Mouse (Mus musculus) limb, embryonic 12.5 days (tissue): ENCODE measurements around the gene Dynll1. TPM values are rescaled to one million over a fixed set of nuclear protein-coding genes. Genes with fewer than 3 reads are reported as not detected.
"Not testable (repeated sequence)": the region's sequence is repeated elsewhere in the genome, so short reads cannot be mapped to it uniquely, and the experiment has no call there.

Experiments used
- ATAC-seq: fragments of 200-750 bp; cut with Nextera tagmentation; 2 replicates; pipeline ENCODE4 v1.8.0; 2017; ENCODE audit warnings: low read depth, moderate TSS enrichment; ENCODE audit not compliant: insufficient number of reproducible peaks, insufficient read depth, low FRiP score, low TSS enrichment
- H3K27ac ChIP-seq: fragments of 300-500 bp; sonication (generic); 2 replicates; pipeline ENCODE4 v1.5.1; 2016; ENCODE audit warnings: mild to moderate bottlenecking, moderate library complexity
- H3K27me3 ChIP-seq: fragments of 300-500 bp; sonication (generic); 2 replicates; pipeline ENCODE4 v1.6.1; 2016; ENCODE audit warnings: mild to moderate bottlenecking, moderate library complexity
- H3K36me3 ChIP-seq: fragments of 300-500 bp; sonication (generic); 2 replicates; pipeline ENCODE4 v1.6.1; 2016; ENCODE audit warnings: mild to moderate bottlenecking, moderate library complexity
- H3K4me1 ChIP-seq: fragments of 300-500 bp; sonication (generic); replicated peaks from 2 replicates; pipeline ENCODE4 v1.6.1; 2016
- H3K4me2 ChIP-seq: fragments of 300-500 bp; sonication (generic); 2 replicates; pipeline ENCODE4 v1.6.1; 2016; ENCODE audit warnings: mild to moderate bottlenecking, moderate library complexity
- H3K4me3 ChIP-seq: fragments of 300-500 bp; sonication (generic); replicated peaks from 2 replicates; pipeline ENCODE4 v1.5.1; 2016; ENCODE audit warnings: mild to moderate bottlenecking
- H3K9ac ChIP-seq: fragments of 300-500 bp; sonication (generic); replicated peaks from 2 replicates; pipeline ENCODE4 v1.6.1; 2016; ENCODE audit warnings: mild to moderate bottlenecking, moderate library complexity
- H3K9me3 ChIP-seq: fragments of 300-500 bp; sonication (generic); 2 replicates; pipeline ENCODE4 v1.6.1; 2016; ENCODE audit warnings: mild to moderate bottlenecking, moderate library complexity
- WGBS: fragments of 180-500 bp; shearing (Covaris S2); methylation state at CpG from one replicate; pipeline ENCODE4 v1.1.7; 2016; 5-methylcytosine and 5-hydroxymethylcytosine counted together
- polyA plus RNA-seq: library from polyadenylated mRNA; unstranded; fragments of >200 nt; fragmentation: Nextera tagmentation; extraction: Ambion mirVana; gene quantifications from 2 replicates; pipeline ENCODE4 v1.2.1, GENCODE M21; 2016

The Dynll1 gene
- polyA plus RNA-seq, 1 experiment from 2014 or later: 1,818 TPM

- not testable (repeated sequence) for ATAC-seq, H3K9ac ChIP-seq, H3K9me3 ChIP-seq, H3K27me3 ChIP-seq, H3K27ac ChIP-seq, H3K4me3 ChIP-seq
- Histone ChIP-seq H3K4me2 (peak overlapping the region; percentile 65), H3K4me1 (peaks cover 29% of the 10 kb centered on the region), H3K36me3 (peaks cover 24% of the 10 kb centered on the region)
- WGBS: 87% methylated on average over 7 of the region's 7 CpGs
Measured at GRCm38 (mm10) chr5:115302190-115302589, 1.4 kb upstream of the Dynll1 start.

GRCm38 (mm10) chr5:115301615-115302014 is 816 bp upstream of the Dynll1 start:
- Histone ChIP-seq H3K9ac (peak overlapping the region; percentile 48), H3K4me3 (peak overlapping the region; percentile 77), H3K9me3 (no peaks in the 10 kb centered on the region), H3K4me2 (peak overlapping the region; percentile 65), H3K27me3 (no peaks in the 10 kb centered on the region), H3K27ac (peak overlapping the region; percentile 86), H3K4me1 (peaks cover 30% of the 10 kb centered on the region), H3K36me3 (peaks cover 30% of the 10 kb centered on the region)
- peak; percentile 16; the same call in 1 of the 2 replicates for ATAC-seq
- 24% methylated on average over 13 of the region's 13 CpGs for WGBS

- Histone ChIP-seq H3K27ac (peak overlapping the region; percentile 93), H3K9me3 (no peaks in the 10 kb centered on the region), H3K36me3 (peaks cover 44% of the 10 kb centered on the region), H3K9ac (peak overlapping the region; percentile 85), H3K27me3 (no peaks in the 10 kb centered on the region), H3K4me3 (peak overlapping the region; percentile 77), H3K4me2 (peak overlapping the region; percentile 78), H3K4me1 (peaks cover 30% of the 10 kb centered on the region)
- peak; percentile 22 for ATAC-seq
- under 1% methylated on average over 46 of the region's 46 CpGs for WGBS
Measured at GRCm38 (mm10) chr5:115300035-115300744, 609 bp downstream of the Dynll1 start.

- no peak overlapping the region for H3K4me3 ChIP-seq
- peaks cover 23% of the 10 kb centered on the region for H3K4me1 ChIP-seq
- H3K27ac ChIP-seq: 0 out of 2 replicates have a peak overlapping the region, but pooled peaks have one; percentile 29
- H3K9ac ChIP-seq: 0 out of 2 replicates have a peak overlapping the region, but pooled peaks have one; percentile 8
- no peak for ATAC-seq
- H3K4me2 ChIP-seq: no peak overlapping the region
- H3K27me3 ChIP-seq: no peaks in the 10 kb centered on the region
- H3K9me3 ChIP-seq: no peaks in the 10 kb centered on the region
- WGBS: 81% methylated on average over 10 of the region's 10 CpGs
- H3K36me3 ChIP-seq: peaks cover 78% of the 10 kb centered on the region
Measured at GRCm38 (mm10) chr5:115296347-115296746, 4.5 kb downstream of the Dynll1 start.

GRCm38 (mm10) chr5:115294173-115294572 is 6.6 kb downstream of the Dynll1 start:
- ATAC-seq: no peak
- peaks cover 92% of the 10 kb centered on the region for H3K36me3 ChIP-seq
- H3K27ac ChIP-seq: no peak overlapping the region
- H3K4me2 ChIP-seq: no peak overlapping the region
- WGBS: 88% methylated on average over 8 of the region's 8 CpGs
- peaks cover 18% of the 10 kb centered on the region for H3K4me1 ChIP-seq
- no peaks in the 10 kb centered on the region for H3K27me3 ChIP-seq
- no peak overlapping the region for H3K9ac ChIP-seq
- H3K4me3 ChIP-seq: no peak overlapping the region
- H3K9me3 ChIP-seq: no peaks in the 10 kb centered on the region

- H3K36me3 ChIP-seq: peaks cover 54% of the 10 kb centered on the region
- H3K9me3 ChIP-seq: no peaks in the 10 kb centered on the region
- H3K27ac ChIP-seq: no peak overlapping the region
- no peak overlapping the region for H3K9ac ChIP-seq
- ATAC-seq: no peak
- H3K4me1 ChIP-seq: peaks cover 5% of the 10 kb centered on the region
- 92% methylated on average over 3 of the region's 3 CpGs for WGBS
- no peak overlapping the region for H3K4me2 ChIP-seq
- H3K27me3 ChIP-seq: no peaks in the 10 kb centered on the region
- no peak overlapping the region for H3K4me3 ChIP-seq
Measured at GRCm38 (mm10) chr5:115284735-115285134, 16.1 kb downstream of the Dynll1 start.

- 0 out of 2 replicates have a peak overlapping the region, but pooled peaks have one; percentile 7 for H3K27ac ChIP-seq
Measured at GRCm38 (mm10) chr5:115280050-115280687, 20.6 kb downstream of the Dynll1 start.

GRCm38 (mm10) chr5:115279226-115280049 is 21.4 kb downstream of the Dynll1 start, which contains the start of gene Coq5:
TSS of gene Coq5 (plus strand) at chr5:115279666.
- 0 out of 2 replicates have a peak within 1 kb of the TSS, but pooled peaks have one; percentile 7 for H3K27ac ChIP-seq
- peak; percentile 74 for ATAC-seq
- peaks cover 15% of the 10 kb centered on the region for H3K36me3 ChIP-seq
- H3K9ac ChIP-seq: peak within 1 kb of the TSS; percentile 75
- H3K27me3 ChIP-seq: no peaks in the 10 kb centered on the region
- 4% methylated on average over 45 of the region's 45 CpGs for WGBS
- H3K9me3 ChIP-seq: no peaks in the 10 kb centered on the region
- peak within 1 kb of the TSS; percentile 92 for H3K4me2 ChIP-seq
- H3K4me1 ChIP-seq: peaks cover 5% of the 10 kb centered on the region
- peak within 1 kb of the TSS; percentile 85 for H3K4me3 ChIP-seq

More at GRCm38 (mm10) chr5:115280050-115280687, 20.6 kb downstream of the Dynll1 start:
- peak overlapping the region; percentile 92 for H3K4me2 ChIP-seq
- peak overlapping the region; percentile 85 for H3K4me3 ChIP-seq
- peaks cover 5% of the 10 kb centered on the region for H3K4me1 ChIP-seq
- H3K9me3 ChIP-seq: no peaks in the 10 kb centered on the region
- ATAC-seq: no peak
- peak overlapping the region; percentile 75 for H3K9ac ChIP-seq
- peaks cover 21% of the 10 kb centered on the region for H3K36me3 ChIP-seq
- 5% methylated on average over 17 of the region's 17 CpGs for WGBS
- H3K27me3 ChIP-seq: no peaks in the 10 kb centered on the region

- WGBS: 60% methylated on average over 2 of the region's 2 CpGs
- H3K4me1 ChIP-seq: peaks cover 5% of the 10 kb centered on the region
- H3K4me3 ChIP-seq: no peak overlapping the region
- no peak overlapping the region for H3K27ac ChIP-seq
- no peaks in the 10 kb centered on the region for H3K27me3 ChIP-seq
- ATAC-seq: no peak
- no peak overlapping the region for H3K4me2 ChIP-seq
- H3K9ac ChIP-seq: no peak overlapping the region
- H3K36me3 ChIP-seq: peaks cover 9% of the 10 kb centered on the region
- H3K9me3 ChIP-seq: no peaks in the 10 kb centered on the region
Measured at GRCm38 (mm10) chr5:115278785-115279184, 22.0 kb downstream of the Dynll1 start.

GRCm38 (mm10) chr5:115278053-115278452 is 22.7 kb downstream of the Dynll1 start:
- no peaks in the 10 kb centered on the region for H3K27me3 ChIP-seq
- H3K9ac ChIP-seq: no peak overlapping the region
- no peak for ATAC-seq
- no peaks in the 10 kb centered on the region for H3K9me3 ChIP-seq
- H3K4me3 ChIP-seq: no peak overlapping the region
- no peak overlapping the region for H3K4me2 ChIP-seq
- H3K27ac ChIP-seq: no peak overlapping the region
- peaks cover 1% of the 10 kb centered on the region; the same call in 1 of the 2 replicates for H3K36me3 ChIP-seq
- WGBS: 77% methylated on average over 1 of the region's 1 CpGs
- peaks cover 5% of the 10 kb centered on the region for H3K4me1 ChIP-seq

GRCm38 (mm10) chr5:115275998-115276397 is 24.8 kb downstream of the Dynll1 start:
- 38% methylated on average over 14 of the region's 14 CpGs for WGBS
- Histone ChIP-seq H3K9ac (no peak overlapping the region), H3K36me3 (no peaks in the 10 kb centered on the region), H3K4me1 (peaks cover 11% of the 10 kb centered on the region), H3K9me3 (no peaks in the 10 kb centered on the region), H3K4me2 (no peak overlapping the region), H3K27ac (no peak overlapping the region), H3K27me3 (no peaks in the 10 kb centered on the region), H3K4me3 (no peak overlapping the region)
- ATAC-seq: no peak
